Mouse (Mus musculus): ENCODE data around the gene Lars2.

Lars2 gene

GRCm38 (mm10) chr9:123508986-123509385 is 142.3 kb downstream of the Lars2 start:
- DNase-seq (ENCODE audit: low spot score): no peak

- DNase-seq (ENCODE audit: low spot score): no peak
Measured at GRCm38 (mm10) chr9:123509638-123510604, 143.2 kb downstream of the Lars2 start.

- no peak for DNase-seq (ENCODE audit: low spot score)
Measured at GRCm38 (mm10) chr9:123510926-123511325, 144.2 kb downstream of the Lars2 start.

All from spleen, adult 12 weeks (tissue).